Mouse (Mus musculus): Measurements from ENCODE around the gene Vipr1.

- TF ChIP-seq CTCF (IDR thresholded peaks at IDR 0.05; ENCODE audit: low read depth, low read length) (no peak), POLR2A (IDR thresholded peaks at IDR 0.05; ENCODE audit: extremely low read depth, insufficient read depth, low read length) (no peak)
These were observed 15.7 kb downstream of the Vipr1 start for GRCm38 (mm10) chr9:121658248-121658647.

Measured in liver, adult 2 months (tissue).